Mouse (Mus musculus) C2C12 (cell line): Measurements from ENCODE around the gene Ank3.

Experiments
- CEBPB ChIP-seq: IDR thresholded peaks from one replicate; pipeline ENCODE4 v1.6.1; 2011; ENCODE audit warnings: low read depth, mild to moderate bottlenecking, control low read depth, moderate library complexity
- CTCF ChIP-seq: IDR thresholded peaks from one replicate; pipeline ENCODE4 v1.5.1; 2011; ENCODE audit not compliant: control insufficient read depth, insufficient read depth, insufficient read length
- MAX ChIP-seq: IDR thresholded peaks from one replicate; pipeline ENCODE4 v1.6.1; 2011; ENCODE audit warnings: mild to moderate bottlenecking, control low read depth
- MYOD1 ChIP-seq: IDR thresholded peaks from one replicate; pipeline ENCODE4 v1.6.1; 2011; ENCODE audit warnings: low read depth; ENCODE audit not compliant: control insufficient read depth, insufficient read length
- MYOG ChIP-seq: IDR thresholded peaks from one replicate; pipeline ENCODE4 v1.6.1; 2011; ENCODE audit not compliant: control insufficient read depth, insufficient read length; ENCODE audit errors: extremely low read depth
- USF1 ChIP-seq: IDR thresholded peaks from one replicate; pipeline ENCODE4 v1.6.1; 2011; ENCODE audit warnings: low read depth, mild to moderate bottlenecking, control low read depth, moderate library complexity

- TF ChIP-seq CTCF: no peak
- no peak for TF ChIP-seq MAX
- TF ChIP-seq MYOG: no peak
- no peak for TF ChIP-seq USF1
- TF ChIP-seq MYOD1: no peak
- no peak for TF ChIP-seq CEBPB
Measured at GRCm38 (mm10) chr10:69726265-69726664, 327.7 kb downstream of the Ank3 start.
